Mouse (Mus musculus) forebrain, embryonic 16.5 days (tissue): ENCODE measurements around the gene Zranb1. TPM values are rescaled to one million over a fixed set of nuclear protein-coding genes. Genes with fewer than 3 reads are reported as not detected.

Source experiments
- ATAC-seq: fragments of 200-750 bp; cut with Nextera tagmentation; 2 replicates; pipeline ENCODE4 v1.8.0; 2017; ENCODE audit warnings: mild to moderate bottlenecking, moderate library complexity
- H3K27ac ChIP-seq: fragments of 300-500 bp; sonication (generic); 2 replicates; pipeline ENCODE4 v1.5.1; 2014; ENCODE audit warnings: low read length, control low read depth
- H3K27me3 ChIP-seq: fragments of 300-500 bp; sonication (generic); replicated peaks from 2 replicates; pipeline ENCODE4 v1.6.1; 2014; ENCODE audit warnings: low read length; ENCODE audit not compliant: control insufficient read depth, insufficient read depth
- H3K36me3 ChIP-seq: fragments of 300-500 bp; sonication (generic); 2 replicates; pipeline ENCODE4 v1.6.1; 2014; ENCODE audit not compliant: control insufficient read depth, insufficient read depth
- H3K4me1 ChIP-seq: fragments of 300-500 bp; sonication (generic); replicated peaks from 2 replicates; pipeline ENCODE4 v1.6.1; 2014; ENCODE audit warnings: low read length; ENCODE audit not compliant: control insufficient read depth, insufficient read depth
- H3K4me2 ChIP-seq: fragments of 300-500 bp; sonication (generic); 2 replicates; pipeline ENCODE4 v1.6.1; 2014; ENCODE audit warnings: mild to moderate bottlenecking, low read length, control low read depth
- H3K4me3 ChIP-seq: fragments of 300-500 bp; sonication (generic); replicated peaks from 2 replicates; pipeline ENCODE4 v1.5.1; 2014; ENCODE audit warnings: mild to moderate bottlenecking, low read length, control low read depth
- H3K9ac ChIP-seq: fragments of 300-500 bp; sonication (generic); replicated peaks from 2 replicates; pipeline ENCODE4 v1.6.1; 2014; ENCODE audit warnings: low read depth, low read length, control low read depth
- H3K9me3 ChIP-seq: fragments of 300-500 bp; sonication (generic); 2 replicates; pipeline ENCODE4 v1.6.1; 2016; ENCODE audit warnings: low read length; ENCODE audit not compliant: control insufficient read depth
- WGBS: fragments of 180-500 bp; shearing (Covaris S2); extraction: QIAGEN DNeasy Blood & Tissue Kit; methylation state at CpG from one replicate; pipeline ENCODE4 v1.1.7; 2014; 5-methylcytosine and 5-hydroxymethylcytosine counted together
- polyA plus RNA-seq: library from polyadenylated mRNA; unstranded; fragments of >200 nt; fragmentation: Nextera tagmentation; extraction: Ambion mirVana; gene quantifications from 2 replicates; pipeline ENCODE4 v1.2.1, GENCODE M21; 2015

Gene Zranb1
- polyA plus RNA-seq, 1 experiment from 2014 or later: 22.6 TPM

DNA sequence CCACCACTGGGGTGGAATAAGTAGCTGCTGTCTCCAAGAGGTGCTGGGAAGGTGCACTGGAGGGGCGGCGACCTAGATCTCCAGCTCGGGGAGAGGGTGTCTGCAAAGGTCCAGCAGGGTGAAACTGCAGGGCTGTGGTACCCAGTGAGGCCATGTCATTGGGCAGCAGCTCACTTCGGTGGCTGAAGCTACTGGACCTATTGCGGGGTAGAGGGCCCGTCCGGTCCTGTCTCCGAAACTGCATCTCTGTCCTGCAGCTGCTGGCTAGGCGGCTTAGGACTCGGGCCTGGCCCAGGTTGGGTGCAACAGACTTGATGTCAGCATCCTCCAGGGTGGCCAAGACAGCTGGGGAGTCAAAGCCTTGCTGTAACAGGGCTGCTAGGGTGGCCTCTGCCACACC is 83.0 kb downstream of the Zranb1 start:
- H3K27me3 ChIP-seq: no peaks in the 10 kb centered on the region
- H3K4me1 ChIP-seq: peaks cover 52% of the 10 kb centered on the region
- H3K27ac ChIP-seq: no peak overlapping the region
- no peaks in the 10 kb centered on the region for H3K9me3 ChIP-seq
- no peak overlapping the region for H3K4me2 ChIP-seq
- 92% methylated on average over 10 of the region's 10 CpGs for WGBS
- H3K4me3 ChIP-seq: no peak overlapping the region
- no peak for ATAC-seq
- no peaks in the 10 kb centered on the region for H3K36me3 ChIP-seq
- H3K9ac ChIP-seq: no peak overlapping the region

DNA sequence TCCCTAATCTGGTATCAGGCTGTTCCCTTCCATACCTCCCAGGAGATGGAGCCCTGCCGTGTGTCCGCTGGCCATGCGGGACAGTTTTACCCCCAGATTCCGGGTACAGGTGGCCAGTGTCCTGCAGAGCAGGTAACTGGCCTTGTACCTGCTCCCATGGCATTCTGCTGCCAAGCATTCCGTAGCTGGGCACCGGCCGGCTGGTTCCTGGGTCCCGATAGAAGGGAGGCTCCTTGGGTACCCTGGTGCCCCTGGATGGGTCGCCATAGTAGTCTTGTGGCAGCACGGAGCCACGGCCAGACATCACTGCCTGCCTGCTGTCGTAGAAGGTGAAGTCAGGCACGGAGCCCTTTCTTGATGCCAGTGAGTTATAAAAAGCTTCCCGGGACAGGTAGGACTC is 83.7 kb downstream of the Zranb1 start:
- Histone ChIP-seq H3K4me2 (no peak overlapping the region), H3K9ac (peak overlapping the region; percentile 10; the same call in 1 of the 2 replicates), H3K9me3 (no peaks in the 10 kb centered on the region), H3K36me3 (no peaks in the 10 kb centered on the region), H3K4me3 (no peak overlapping the region), H3K4me1 (peaks cover 56% of the 10 kb centered on the region), H3K27me3 (no peaks in the 10 kb centered on the region), H3K27ac (no peak overlapping the region)
- 84% methylated on average over 14 of the region's 14 CpGs for WGBS
- no peak for ATAC-seq

DNA sequence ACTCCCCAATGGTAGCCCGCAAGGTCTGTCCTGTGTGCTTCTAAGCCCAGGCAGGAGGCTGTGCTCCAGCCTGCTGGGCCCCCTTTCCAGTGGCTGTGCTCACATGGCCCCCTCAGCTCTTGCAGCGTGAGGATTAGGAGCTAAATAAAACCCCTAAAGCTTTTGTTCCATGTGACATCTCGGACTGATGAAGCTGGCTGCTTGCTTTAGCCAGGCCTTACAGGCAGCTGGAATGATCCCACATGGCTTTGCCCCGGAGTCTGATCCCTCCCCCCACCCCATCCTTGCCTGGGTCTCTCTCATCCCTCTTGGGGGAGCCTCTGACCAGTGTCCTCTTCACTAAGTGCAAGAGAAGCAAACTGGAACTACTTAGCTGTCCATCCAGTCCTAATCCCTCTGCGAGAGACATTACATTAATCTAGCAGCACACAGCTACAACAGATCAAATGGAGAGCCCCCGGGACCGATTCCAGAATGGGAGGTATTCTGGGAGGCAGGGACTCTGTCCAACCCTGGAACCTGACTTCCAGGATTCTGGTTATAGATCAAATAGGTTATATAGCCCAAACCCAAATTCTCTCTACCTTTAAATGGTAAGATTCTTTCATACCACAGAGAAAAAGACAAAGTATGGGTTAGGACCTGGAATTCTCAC is 84.6 kb downstream of the Zranb1 start:
- no peaks in the 10 kb centered on the region for H3K9me3 ChIP-seq
- H3K4me2 ChIP-seq: no peak overlapping the region
- no peaks in the 10 kb centered on the region for H3K36me3 ChIP-seq
- H3K27ac ChIP-seq: 0 out of 2 replicates have a peak overlapping the region, but pooled peaks have one; percentile 13
- H3K9ac ChIP-seq: no peak overlapping the region; the same call in 1 of the 2 replicates
- ATAC-seq: peak; percentile 24
- H3K27me3 ChIP-seq: no peaks in the 10 kb centered on the region
- 4% methylated on average over 7 of the region's 7 CpGs for WGBS
- peaks cover 57% of the 10 kb centered on the region for H3K4me1 ChIP-seq
- no peak overlapping the region for H3K4me3 ChIP-seq

GRCm38 (mm10) chr7:133018961-133019360 is 88.0 kb downstream of the Zranb1 start:
- Histone ChIP-seq H3K4me1 (peaks cover 33% of the 10 kb centered on the region), H3K36me3 (no peaks in the 10 kb centered on the region), H3K4me2 (no peak overlapping the region), H3K9me3 (no peaks in the 10 kb centered on the region), H3K27me3 (no peaks in the 10 kb centered on the region), H3K9ac (no peak overlapping the region), H3K27ac (no peak overlapping the region), H3K4me3 (no peak overlapping the region)
- 69% methylated on average over 7 of the region's 7 CpGs for WGBS
- no peak for ATAC-seq

- H3K4me1 ChIP-seq: peaks cover 32% of the 10 kb centered on the region
- ATAC-seq: no peak
- 19% methylated on average over 6 of the region's 6 CpGs for WGBS
- no peak overlapping the region for H3K4me3 ChIP-seq
- H3K4me2 ChIP-seq: no peak overlapping the region
- H3K9ac ChIP-seq: no peak overlapping the region
- H3K27ac ChIP-seq: no peak overlapping the region
- no peaks in the 10 kb centered on the region for H3K36me3 ChIP-seq
- H3K27me3 ChIP-seq: no peaks in the 10 kb centered on the region
- no peaks in the 10 kb centered on the region for H3K9me3 ChIP-seq
These were observed 88.6 kb downstream of the Zranb1 start for GRCm38 (mm10) chr7:133019481-133020020.

DNA sequence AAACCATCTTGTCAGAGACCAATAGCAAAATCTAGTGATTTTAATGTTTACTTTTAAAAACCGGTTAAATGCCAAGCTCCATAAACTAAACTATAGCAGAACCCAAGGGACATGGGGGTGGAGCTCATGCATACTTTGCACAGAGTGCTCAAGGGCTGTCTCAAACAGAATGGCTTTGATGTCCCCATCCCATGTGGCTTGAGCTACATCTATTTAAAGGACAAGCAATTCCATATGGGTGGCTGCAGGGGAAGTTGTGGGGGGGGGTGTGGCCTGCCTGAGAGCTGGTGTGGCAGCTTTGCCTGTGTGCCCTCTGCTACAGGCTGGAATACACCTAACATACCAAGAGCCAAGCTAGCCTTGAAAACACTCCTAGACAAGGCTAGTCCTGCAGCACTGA is 93.8 kb downstream of the Zranb1 start:
- Histone ChIP-seq H3K36me3 (no peaks in the 10 kb centered on the region), H3K4me3 (no peak overlapping the region), H3K9ac (no peak overlapping the region), H3K27ac (no peak overlapping the region), H3K4me2 (no peak overlapping the region), H3K9me3 (no peaks in the 10 kb centered on the region), H3K27me3 (no peaks in the 10 kb centered on the region), H3K4me1 (peaks cover 14% of the 10 kb centered on the region)
- whole genome bisulfite sequencing: 95% methylated on average over 1 of the region's 1 CpGs
- ATAC-seq: no peak

DNA sequence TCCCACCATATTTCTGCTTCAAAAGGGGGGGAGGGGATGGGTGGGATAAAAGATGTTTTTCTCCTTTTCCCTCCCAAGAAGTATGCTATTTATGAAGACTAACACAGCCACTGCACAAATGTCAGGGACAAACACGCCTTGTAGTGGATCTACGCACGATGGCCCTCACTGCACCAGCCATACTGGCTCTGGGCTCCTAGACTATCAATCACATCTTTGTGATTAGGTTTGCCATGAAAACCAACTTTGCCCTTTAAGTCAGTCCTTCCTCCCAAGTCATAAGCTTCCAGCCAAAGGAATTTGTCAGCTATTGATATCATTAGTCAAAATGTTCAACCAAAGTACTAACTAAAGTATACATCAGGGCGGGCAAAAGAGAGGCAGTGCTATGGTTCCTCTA is 97.0 kb downstream of the Zranb1 start:
- Histone ChIP-seq H3K27ac (no peak overlapping the region), H3K9me3 (no peaks in the 10 kb centered on the region), H3K4me3 (no peak overlapping the region), H3K27me3 (no peaks in the 10 kb centered on the region), H3K36me3 (no peaks in the 10 kb centered on the region), H3K9ac (no peak overlapping the region), H3K4me1 (peaks cover 4% of the 10 kb centered on the region), H3K4me2 (no peak overlapping the region)
- WGBS: 96% methylated on average over 4 of the region's 4 CpGs
- ATAC-seq: no peak

- WGBS: 94% methylated on average over 8 of the region's 8 CpGs
- H3K4me3 ChIP-seq: no peak overlapping the region
- ATAC-seq: no peak
These were observed 98.1 kb downstream of the Zranb1 start for GRCm38 (mm10) chr7:133029004-133029403.

DNA sequence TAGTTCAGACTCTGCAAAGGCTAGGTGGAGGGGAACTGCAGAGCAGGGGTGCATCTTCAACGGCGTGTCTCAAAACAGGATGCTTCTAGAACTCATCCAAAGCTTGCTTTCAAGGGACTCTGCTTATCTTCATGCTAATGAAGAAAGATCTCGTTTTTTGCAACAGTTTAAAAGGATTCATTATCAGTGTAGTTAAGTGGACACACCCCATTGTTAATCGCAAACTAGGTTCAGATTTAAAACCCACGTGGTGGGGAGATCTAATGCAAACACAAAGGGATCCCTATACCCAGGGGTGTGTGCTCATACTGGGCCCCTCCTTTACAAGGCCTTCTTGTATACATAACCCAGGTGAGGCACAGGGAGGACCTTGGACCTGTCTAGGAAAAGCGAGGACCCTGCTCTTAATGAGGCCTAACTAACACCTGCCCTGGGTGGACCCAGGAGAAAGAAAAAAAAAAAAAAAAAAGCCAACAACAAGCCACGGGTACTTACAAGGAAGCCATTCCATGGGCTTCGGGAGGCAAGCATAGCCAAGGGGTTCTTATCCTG is 98.6 kb downstream of the Zranb1 start:
- WGBS: 74% methylated on average over 8 of the region's 8 CpGs
- H3K27me3 ChIP-seq: no peaks in the 10 kb centered on the region
- H3K4me1 ChIP-seq: peaks cover 10% of the 10 kb centered on the region
- ATAC-seq: no peak
- no peaks in the 10 kb centered on the region for H3K36me3 ChIP-seq
- H3K4me2 ChIP-seq: no peak overlapping the region
- H3K27ac ChIP-seq: no peak overlapping the region
- no peak overlapping the region for H3K9ac ChIP-seq
- H3K9me3 ChIP-seq: no peaks in the 10 kb centered on the region
- no peak overlapping the region for H3K4me3 ChIP-seq

More at GRCm38 (mm10) chr7:133029004-133029403, 98.1 kb downstream of the Zranb1 start:
- Histone ChIP-seq H3K27ac (no peak overlapping the region), H3K36me3 (no peaks in the 10 kb centered on the region), H3K27me3 (no peaks in the 10 kb centered on the region), H3K4me1 (peaks cover 10% of the 10 kb centered on the region), H3K4me2 (no peak overlapping the region), H3K9me3 (no peaks in the 10 kb centered on the region), H3K9ac (no peak overlapping the region)
